Mouse (Mus musculus): Measurements from ENCODE around the gene Sbk1. TPM values are rescaled to one million over a fixed set of nuclear protein-coding genes. Genes with fewer than 3 reads are reported as not detected.

The Sbk1 gene
- polyA plus RNA-seq, 1 experiment from 2014 or later: 19.7 TPM

DNA sequence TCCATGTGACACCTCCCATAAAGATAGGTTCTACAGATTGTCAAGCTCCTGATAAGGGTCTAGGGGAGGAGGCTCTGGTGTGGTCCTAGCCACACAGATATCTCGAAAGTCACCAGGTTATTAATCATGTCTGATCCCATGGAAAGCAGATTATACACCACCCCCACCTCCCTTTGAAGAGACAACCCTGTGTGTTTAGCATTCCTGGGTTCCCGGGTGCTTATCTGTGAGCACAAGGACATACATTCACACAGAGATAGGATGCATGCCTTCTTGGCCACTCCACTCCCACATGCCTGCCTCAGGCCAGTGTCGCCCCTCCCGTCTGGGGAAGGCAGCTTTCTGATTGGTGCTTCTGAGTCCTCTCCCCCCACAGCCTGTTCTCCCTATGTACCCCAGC is 10.6 kb upstream of the Sbk1 start:
- H3K9me3 ChIP-seq (replicated peaks; ENCODE audit: low read length): no peaks in the 10 kb centered on the region
- H3K4me2 ChIP-seq (ENCODE audit: low read length): no peak overlapping the region
- H3K36me3 ChIP-seq (ENCODE audit: insufficient read depth, low read length): no peaks in the 10 kb centered on the region
- WGBS: 64% methylated on average over 4 of the region's 4 CpGs
- TF ChIP-seq CTCF (IDR thresholded peaks at IDR 0.05; ENCODE audit: low read depth): no peak
- H3K9ac ChIP-seq (ENCODE audit: low read depth, low read length): no peak overlapping the region
- no peak overlapping the region for H3K27ac ChIP-seq
- DNase-seq (ENCODE audit: low spot score): no peak
- no peak for ATAC-seq (replicated peaks; ENCODE audit: low FRiP score, low read depth)
- H3K27me3 ChIP-seq (ENCODE audit: insufficient read depth, low read length): no peaks in the 10 kb centered on the region
- no peak overlapping the region for H3K4me3 ChIP-seq (replicated peaks; ENCODE audit: low read depth, low read length)
- no peaks in the 10 kb centered on the region for H3K4me1 ChIP-seq (replicated peaks; ENCODE audit: insufficient read depth, low read length)

DNA sequence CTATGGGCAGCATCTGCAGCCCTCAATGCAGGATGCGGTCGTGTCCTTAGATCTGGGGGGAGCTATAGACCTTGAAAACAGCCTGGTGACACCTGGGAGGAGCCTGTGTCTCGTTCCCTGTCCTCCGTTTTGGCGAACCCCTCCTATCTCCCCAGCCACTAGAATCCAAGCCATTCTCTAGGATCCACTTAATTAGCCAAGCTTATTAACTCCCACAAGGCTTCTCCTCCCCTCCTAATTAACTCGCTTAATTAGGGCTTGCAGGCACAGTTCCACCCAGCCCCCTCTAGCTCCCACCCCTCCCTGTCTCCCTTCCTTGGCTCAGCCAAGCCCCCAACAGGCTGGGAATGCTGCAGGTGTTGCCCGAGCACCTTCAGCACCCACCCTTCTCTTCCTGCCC is 8.5 kb upstream of the Sbk1 start:
- ATAC-seq (replicated peaks; ENCODE audit: low FRiP score, low read depth) (no peak), DNase-seq (ENCODE audit: low spot score) (no peak)
- no peak for TF ChIP-seq CTCF (IDR thresholded peaks at IDR 0.05; ENCODE audit: low read depth)
- Histone ChIP-seq H3K9me3 (replicated peaks; ENCODE audit: low read length) (no peaks in the 10 kb centered on the region), H3K9ac (ENCODE audit: low read depth, low read length) (no peak overlapping the region), H3K27me3 (ENCODE audit: insufficient read depth, low read length) (no peaks in the 10 kb centered on the region), H3K36me3 (ENCODE audit: insufficient read depth, low read length) (no peaks in the 10 kb centered on the region), H3K27ac (no peak overlapping the region), H3K4me2 (ENCODE audit: low read length) (no peak overlapping the region), H3K4me3 (replicated peaks; ENCODE audit: low read depth, low read length) (no peak overlapping the region), H3K4me1 (replicated peaks; ENCODE audit: insufficient read depth, low read length) (no peaks in the 10 kb centered on the region)
- WGBS: 29% methylated on average over 7 of the region's 7 CpGs

DNA sequence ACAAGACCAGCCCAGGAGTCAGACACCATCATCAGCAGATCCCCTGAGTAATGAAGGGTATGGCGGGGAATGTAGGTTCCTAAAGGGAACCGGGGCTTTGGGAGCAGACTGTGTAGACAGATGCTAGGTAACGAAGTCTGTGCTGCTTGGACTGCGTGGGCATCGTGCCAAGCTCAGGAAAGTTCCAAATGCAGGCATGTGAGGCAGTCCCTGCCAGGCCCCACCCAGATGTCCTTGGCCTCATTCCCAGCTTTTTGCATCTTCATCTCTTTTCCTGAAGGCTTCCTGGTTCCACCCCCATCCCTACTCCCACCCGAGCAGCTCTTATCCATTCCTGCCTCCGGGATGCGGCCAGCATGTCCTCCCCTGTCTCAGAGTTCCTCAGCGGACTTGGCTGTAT is 6.5 kb upstream of the Sbk1 start:
- no peaks in the 10 kb centered on the region for H3K36me3 ChIP-seq (ENCODE audit: insufficient read depth, low read length)
- H3K4me1 ChIP-seq (replicated peaks; ENCODE audit: insufficient read depth, low read length): no peaks in the 10 kb centered on the region
- H3K4me2 ChIP-seq (ENCODE audit: low read length): no peak overlapping the region
- no peak overlapping the region for H3K27ac ChIP-seq
- 44% methylated on average over 9 of the region's 9 CpGs for WGBS
- no peak for TF ChIP-seq CTCF (IDR thresholded peaks at IDR 0.05; ENCODE audit: low read depth)
- H3K9me3 ChIP-seq (replicated peaks; ENCODE audit: low read length): no peaks in the 10 kb centered on the region
- ATAC-seq (replicated peaks; ENCODE audit: low FRiP score, low read depth) (0 out of 2 replicates have a peak, but pooled peaks have one; percentile 45), DNase-seq (ENCODE audit: low spot score) (peak; percentile 40)
- no peak overlapping the region for H3K9ac ChIP-seq (ENCODE audit: low read depth, low read length)
- H3K27me3 ChIP-seq (ENCODE audit: insufficient read depth, low read length): no peaks in the 10 kb centered on the region
- H3K4me3 ChIP-seq (replicated peaks; ENCODE audit: low read depth, low read length): no peak overlapping the region

DNA sequence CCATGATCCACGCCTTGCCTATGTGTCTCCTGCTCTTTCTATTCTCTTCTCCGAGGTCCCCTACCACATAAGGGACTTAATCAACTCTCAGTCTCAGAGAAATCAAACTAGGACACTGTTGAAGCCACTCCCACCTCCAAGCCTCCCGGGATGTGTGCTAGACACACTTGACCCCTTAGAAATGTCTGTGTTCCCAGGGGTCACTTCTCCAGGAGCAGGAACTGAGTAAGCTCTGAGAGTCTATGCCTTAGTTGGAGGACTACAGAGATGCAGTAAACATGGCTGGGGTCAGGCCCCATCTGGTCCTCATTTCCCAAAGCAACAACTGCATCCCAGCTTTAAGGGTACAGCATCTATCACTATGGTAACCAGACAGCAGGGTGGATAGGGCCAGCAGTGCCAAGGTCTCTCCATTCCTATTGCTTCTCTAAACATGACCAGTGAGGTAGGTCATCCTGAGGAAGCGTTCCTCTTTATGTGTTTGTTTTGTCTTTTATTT is 6.0 kb upstream of the Sbk1 start:
- DNase-seq (ENCODE audit: low spot score) (no peak), ATAC-seq (replicated peaks; ENCODE audit: low FRiP score, low read depth) (0 out of 2 replicates have a peak, but pooled peaks have one; percentile 34)
- H3K4me1 ChIP-seq (replicated peaks; ENCODE audit: insufficient read depth, low read length): 0 out of 2 replicates have a peak, but pooled peaks cover 4% of the 10 kb centered on the region
- H3K9ac ChIP-seq (ENCODE audit: low read depth, low read length): no peak overlapping the region
- no peak overlapping the region for H3K4me3 ChIP-seq (replicated peaks; ENCODE audit: low read depth, low read length)
- no peak overlapping the region for H3K4me2 ChIP-seq (ENCODE audit: low read length)
- no peak for TF ChIP-seq CTCF (IDR thresholded peaks at IDR 0.05; ENCODE audit: low read depth)
- 40% methylated on average over 4 of the region's 4 CpGs for WGBS
- H3K27ac ChIP-seq: no peak overlapping the region
- H3K27me3 ChIP-seq (ENCODE audit: insufficient read depth, low read length): no peaks in the 10 kb centered on the region
- no peaks in the 10 kb centered on the region for H3K36me3 ChIP-seq (ENCODE audit: insufficient read depth, low read length)
- no peaks in the 10 kb centered on the region for H3K9me3 ChIP-seq (replicated peaks; ENCODE audit: low read length)

DNA sequence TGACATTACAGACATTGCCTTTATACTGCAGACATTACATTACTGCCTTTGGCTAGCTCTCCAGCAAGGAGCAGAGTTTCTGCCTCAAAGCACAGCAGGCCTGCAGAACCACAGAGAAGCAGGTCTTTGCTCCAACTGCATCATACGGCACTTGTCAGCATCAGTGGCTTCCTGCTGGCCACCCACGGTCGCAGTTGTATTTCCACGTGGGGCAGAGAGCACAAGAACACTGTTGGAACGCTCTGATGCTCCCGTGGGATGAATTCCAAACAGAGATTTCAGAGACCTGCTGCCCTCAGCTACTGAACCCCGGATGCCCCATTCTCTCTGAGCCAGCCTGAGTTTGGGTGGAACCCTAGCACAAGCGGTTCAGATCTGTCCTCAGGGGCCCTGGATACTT is 4.8 kb upstream of the Sbk1 start:
- no peaks in the 10 kb centered on the region for H3K9me3 ChIP-seq (replicated peaks; ENCODE audit: low read length)
- no peak overlapping the region for H3K4me3 ChIP-seq (replicated peaks; ENCODE audit: low read depth, low read length)
- no peak for TF ChIP-seq CTCF (IDR thresholded peaks at IDR 0.05; ENCODE audit: low read depth)
- no peak overlapping the region for H3K27ac ChIP-seq
- ATAC-seq (replicated peaks; ENCODE audit: low FRiP score, low read depth) (no peak), DNase-seq (ENCODE audit: low spot score) (no peak)
- 0 out of 2 replicates have a peak, but pooled peaks cover 4% of the 10 kb centered on the region for H3K4me1 ChIP-seq (replicated peaks; ENCODE audit: insufficient read depth, low read length)
- 46% methylated on average over 8 of the region's 8 CpGs for WGBS
- no peak overlapping the region for H3K9ac ChIP-seq (ENCODE audit: low read depth, low read length)
- H3K27me3 ChIP-seq (ENCODE audit: insufficient read depth, low read length): no peaks in the 10 kb centered on the region
- H3K36me3 ChIP-seq (ENCODE audit: insufficient read depth, low read length): no peaks in the 10 kb centered on the region
- H3K4me2 ChIP-seq (ENCODE audit: low read length): no peak overlapping the region

DNA sequence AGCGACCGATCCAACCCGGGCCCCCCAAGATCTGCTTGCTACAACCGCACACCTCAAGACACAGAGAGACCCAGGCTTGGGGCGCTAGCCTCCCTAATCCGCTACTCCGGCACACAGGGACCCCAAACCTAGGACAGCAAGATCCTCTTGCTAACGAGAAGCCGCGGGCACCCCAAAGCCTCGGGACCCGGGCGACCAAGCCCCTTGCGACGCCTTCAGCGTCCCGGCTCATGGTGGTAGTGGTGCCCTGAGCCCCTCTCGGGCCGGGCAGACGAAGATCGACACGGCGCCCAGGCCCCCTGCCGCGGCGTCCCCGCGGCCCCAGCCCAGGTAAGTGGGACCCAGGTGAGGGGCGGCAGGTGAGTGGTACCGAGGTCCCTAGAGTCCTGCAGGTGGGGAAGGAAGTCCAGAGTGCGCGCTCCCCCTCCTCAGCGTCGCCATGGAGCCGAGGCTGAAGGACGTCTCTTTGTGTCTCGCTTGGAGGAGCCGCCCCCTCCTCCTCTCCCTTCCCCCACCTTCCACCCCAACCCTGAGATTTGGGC is 422 bp downstream of the Sbk1 start:
- H3K9ac ChIP-seq (ENCODE audit: low read depth, low read length): peak overlapping the region; percentile 86
- no peaks in the 10 kb centered on the region for H3K27me3 ChIP-seq (ENCODE audit: insufficient read depth, low read length)
- no peaks in the 10 kb centered on the region for H3K36me3 ChIP-seq (ENCODE audit: insufficient read depth, low read length)
- under 1% methylated on average over 37 of the region's 38 CpGs for WGBS
- peak overlapping the region; percentile 90; the same call in 1 of the 2 replicates for H3K27ac ChIP-seq
- H3K9me3 ChIP-seq (replicated peaks; ENCODE audit: low read length): no peaks in the 10 kb centered on the region
- ATAC-seq (replicated peaks; ENCODE audit: low FRiP score, low read depth) (0 out of 2 replicates have a peak, but pooled peaks have one; percentile 2), DNase-seq (ENCODE audit: low spot score) (peak; percentile 30)
- H3K4me2 ChIP-seq (ENCODE audit: low read length): peak overlapping the region; percentile 100
- H3K4me1 ChIP-seq (replicated peaks; ENCODE audit: insufficient read depth, low read length): peaks cover 20% of the 10 kb centered on the region; the same call in 1 of the 2 replicates
- peak overlapping the region; percentile 86 for H3K4me3 ChIP-seq (replicated peaks; ENCODE audit: low read depth, low read length)
- no peak for TF ChIP-seq CTCF (IDR thresholded peaks at IDR 0.05; ENCODE audit: low read depth)
